Mouse (Mus musculus): ENCODE measurements around the gene Dmrt1.

Gene Dmrt1

DNA sequence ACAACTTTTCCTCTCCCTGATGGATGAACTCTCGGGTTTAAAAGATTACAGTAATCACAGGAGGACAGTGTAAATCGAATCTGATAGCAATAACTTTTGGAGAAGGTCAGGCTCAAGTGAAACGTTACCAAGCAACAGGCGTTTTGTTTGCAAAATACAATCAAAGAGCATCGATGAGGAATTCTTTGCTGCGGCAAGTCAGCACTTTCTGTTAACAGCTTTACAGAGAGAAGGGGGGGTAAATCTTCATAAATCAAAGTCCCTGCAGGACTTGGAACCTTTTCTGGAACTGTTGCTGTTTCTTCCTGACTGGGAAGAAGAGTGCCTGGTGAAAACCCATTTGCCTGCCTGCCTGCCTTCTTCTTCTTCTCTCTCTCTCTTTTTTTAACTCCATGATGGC, 110.5 kb downstream of the Dmrt1 start:
- DNase-seq (ENCODE audit: extremely low read depth, low read depth, low spot score), result no peak

DNA sequence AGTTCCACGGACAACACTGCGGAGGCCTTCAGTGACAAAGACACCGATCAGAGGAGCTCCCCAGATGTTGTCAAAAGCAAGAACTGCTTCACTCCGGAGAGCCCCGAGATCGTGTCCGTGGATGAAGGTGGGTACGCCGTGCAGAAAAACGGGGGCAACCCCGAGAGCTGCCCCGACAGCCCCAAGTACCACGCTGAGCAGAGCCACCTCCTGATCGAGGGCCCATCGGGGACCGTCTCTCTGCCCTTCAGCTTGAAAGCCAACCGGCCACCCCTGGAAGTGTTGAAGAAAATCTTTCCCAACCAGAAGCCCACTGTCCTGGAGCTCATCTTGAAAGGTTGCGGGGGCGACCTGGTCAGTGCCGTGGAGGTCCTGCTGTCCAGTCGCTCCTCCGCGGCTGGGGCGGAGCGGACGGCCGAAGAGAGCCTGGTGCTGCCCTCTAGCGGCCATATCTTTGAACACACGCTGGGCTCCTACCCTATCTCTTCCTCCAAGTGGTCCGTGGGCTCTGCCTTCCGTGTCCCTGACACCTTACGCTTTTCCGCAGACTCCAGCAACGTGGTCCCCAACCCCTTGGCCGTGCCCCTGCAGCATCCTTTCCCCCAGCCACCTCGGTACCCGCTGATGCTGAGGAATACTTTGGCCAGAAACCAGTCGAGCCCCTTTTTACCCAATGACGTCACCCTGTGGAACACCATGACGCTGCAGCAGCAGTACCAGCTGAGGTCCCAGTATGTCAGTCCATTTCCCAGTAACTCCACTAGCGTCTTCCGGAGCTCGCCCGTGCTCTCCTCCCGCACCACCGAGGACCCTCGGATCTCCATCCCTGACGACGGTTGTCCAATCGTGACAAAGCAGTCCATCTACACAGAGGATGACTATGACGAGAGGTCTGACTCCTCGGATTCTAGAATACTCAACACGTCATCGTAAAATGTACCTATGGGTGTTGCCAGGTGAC, 117.2 kb downstream of the Dmrt1 start:
- no peak for DNase-seq (ENCODE audit: extremely low read depth, low read depth, low spot score)

GRCm38 (mm10) chr19:25628490-25628889, 123.1 kb downstream of the Dmrt1 start:
- no peak for DNase-seq (ENCODE audit: extremely low read depth, low read depth, low spot score)

DNA sequence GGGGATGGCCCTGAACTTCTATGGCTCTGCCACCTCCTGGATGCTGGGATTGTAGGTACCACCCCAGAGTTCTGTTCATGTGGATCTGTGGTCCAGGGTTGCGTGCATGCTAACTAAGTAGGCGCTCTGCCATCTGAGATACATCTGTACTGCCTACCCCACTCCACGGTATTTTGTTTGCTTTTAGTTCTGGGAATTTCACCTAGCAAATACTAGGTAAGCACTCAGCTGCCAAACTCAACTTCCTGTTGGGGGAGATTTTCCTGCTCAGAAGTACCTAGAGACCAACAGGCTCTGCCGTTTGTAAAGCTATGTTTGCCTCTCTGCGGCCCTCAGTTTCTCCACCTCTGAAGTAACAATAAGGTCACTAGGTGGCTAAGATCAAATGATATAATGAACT, 129.7 kb downstream of the Dmrt1 start:
- no peak for DNase-seq (ENCODE audit: extremely low read depth, low read depth, low spot score)

GRCm38 (mm10) chr19:25635622-25636244, 130.3 kb downstream of the Dmrt1 start:
- no peak for DNase-seq (ENCODE audit: extremely low read depth, low read depth, low spot score)

DNA sequence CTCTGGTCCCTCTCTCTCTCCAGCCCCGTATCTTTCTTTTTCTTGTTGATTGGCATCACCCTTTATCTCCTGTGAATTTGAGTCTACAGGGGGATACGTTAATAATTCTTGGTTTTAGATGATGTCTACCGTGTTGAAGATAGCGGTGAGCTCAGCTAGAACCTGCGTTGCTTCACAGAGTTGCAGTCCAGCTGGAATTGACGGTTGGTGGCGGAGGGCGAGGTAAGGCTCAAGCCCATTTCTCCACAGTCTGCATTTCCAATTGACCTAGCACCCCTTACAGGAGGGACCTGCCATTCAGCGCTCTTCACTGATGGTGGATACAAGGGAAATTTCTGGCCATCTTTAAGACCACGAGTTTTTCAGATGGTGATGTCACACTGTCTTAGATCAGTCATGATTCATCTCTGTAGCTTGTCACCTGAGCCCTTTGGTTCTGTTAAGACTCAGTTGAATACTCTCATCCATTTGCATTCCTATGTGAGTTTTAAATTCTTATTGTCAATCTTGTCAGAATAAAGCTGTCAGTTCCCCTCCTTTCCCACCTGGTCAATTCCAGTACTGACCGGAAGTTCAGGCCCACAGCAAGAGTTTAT, 133.4 kb downstream of the Dmrt1 start:
- no peak for DNase-seq (ENCODE audit: extremely low read depth, low read depth, low spot score)

GRCm38 (mm10) chr19:25641786-25642185, 136.4 kb downstream of the Dmrt1 start:
- no peak for DNase-seq (ENCODE audit: extremely low read depth, low read depth, low spot score)

GRCm38 (mm10) chr19:25647136-25647535, 141.7 kb downstream of the Dmrt1 start:
- no peak for DNase-seq (ENCODE audit: extremely low read depth, low read depth, low spot score)

GRCm38 (mm10) chr19:25648701-25649100, 143.3 kb downstream of the Dmrt1 start:
- DNase-seq (ENCODE audit: extremely low read depth, low read depth, low spot score), result no peak

- DNase-seq (ENCODE audit: extremely low read depth, low read depth, low spot score), result no peak
These were observed 145.1 kb downstream of the Dmrt1 start for GRCm38 (mm10) chr19:25650474-25650873.

DNA sequence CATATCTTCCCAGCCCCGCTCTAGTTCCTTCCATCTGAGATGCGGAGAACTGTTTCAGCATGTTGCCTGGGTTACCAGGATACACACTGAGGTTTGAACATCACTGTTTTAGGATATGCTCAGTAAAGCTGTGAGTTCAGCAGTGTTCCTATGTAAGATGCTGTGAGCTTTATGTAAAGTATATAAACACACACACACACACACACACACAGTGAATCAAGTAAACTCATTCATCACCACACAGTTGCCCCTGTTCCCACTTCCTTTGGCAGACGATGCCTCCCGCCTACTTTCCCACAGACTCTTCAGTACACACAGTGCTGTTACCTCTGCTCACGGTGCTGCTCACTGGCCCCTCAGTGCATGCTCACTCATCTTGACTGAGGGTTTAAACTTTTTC, 147.1 kb downstream of the Dmrt1 start:
- DNase-seq (ENCODE audit: extremely low read depth, low read depth, low spot score), result no peak

Data from fat pad, adult 2 months (tissue).